Mouse (Mus musculus) stomach, postnatal 0 days (tissue): Measurements from ENCODE around the gene Tada2a.

Experiments used
- CTCF ChIP-seq: IDR thresholded peaks from 2 replicates; pipeline ENCODE4 v1.5.1; 2016; ENCODE audit warnings: antibody characterized with exemption, low read depth, mild to moderate bottlenecking, moderate library complexity
- EP300 ChIP-seq: optimal IDR thresholded peaks from 2 replicates; pipeline ENCODE3; 2016; ENCODE audit warnings: antibody characterized with exemption

DNA sequence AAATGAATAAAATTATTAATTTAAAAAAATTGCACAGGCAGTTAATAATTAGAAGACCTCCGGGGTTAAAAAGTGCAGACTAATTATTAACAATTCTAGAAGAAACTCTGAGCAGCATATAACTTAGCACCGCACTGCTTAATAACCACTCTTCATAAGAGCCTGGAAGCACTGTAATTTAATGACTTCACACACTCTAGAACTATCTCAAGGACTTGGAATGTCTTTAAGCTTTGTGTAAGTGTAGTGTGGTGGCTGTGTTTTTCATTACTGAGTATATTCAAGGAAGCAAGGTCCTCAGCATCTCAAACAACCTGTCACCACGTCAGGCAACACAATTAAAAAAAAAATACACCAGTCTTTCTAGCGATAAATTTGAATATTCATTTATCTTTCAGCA lies 34.3 kb downstream of the Tada2a start:
- TF ChIP-seq CTCF (no peak), EP300 (no peak)
